Mouse (Mus musculus) B cell, adult 2 months (primary cell): ENCODE data around the gene Pcsk2.

Source experiments
- DNase-seq, 2 experiments: peaks; one replicate each; pipeline ENCODE4 v3.0.0; 2022

The Pcsk2 gene

GRCm38 (mm10) chr2:143646001-143646400 lies 100.0 kb downstream of the Pcsk2 start:
- DNase-seq = no peak

GRCm38 (mm10) chr2:143654621-143655020 lies 108.7 kb downstream of the Pcsk2 start:
- no peak for DNase-seq

GRCm38 (mm10) chr2:143656968-143657367 lies 111.0 kb downstream of the Pcsk2 start:
- no peak for DNase-seq

GRCm38 (mm10) chr2:143666785-143667184 lies 120.8 kb downstream of the Pcsk2 start:
- DNase-seq = no peak

GRCm38 (mm10) chr2:143677869-143678268 lies 131.9 kb downstream of the Pcsk2 start:
- DNase-seq = no peak

- DNase-seq = no peak
Measured at GRCm38 (mm10) chr2:143679513-143679912, 133.6 kb downstream of the Pcsk2 start.

GRCm38 (mm10) chr2:143681873-143682555 lies 136.1 kb downstream of the Pcsk2 start:
- no peak for DNase-seq

GRCm38 (mm10) chr2:143683513-143683912 lies 137.6 kb downstream of the Pcsk2 start:
- no peak for DNase-seq

GRCm38 (mm10) chr2:143691244-143691643 lies 145.3 kb downstream of the Pcsk2 start:
- no peak for DNase-seq

GRCm38 (mm10) chr2:143696026-143696557 lies 150.1 kb downstream of the Pcsk2 start:
- no peak for DNase-seq

- no peak for DNase-seq
Measured at GRCm38 (mm10) chr2:143696704-143697103, 150.7 kb downstream of the Pcsk2 start.

- DNase-seq = no peak
Measured at GRCm38 (mm10) chr2:143701141-143701540, 155.2 kb downstream of the Pcsk2 start.

- DNase-seq = no peak
Measured at GRCm38 (mm10) chr2:143702931-143703344, 157.0 kb downstream of the Pcsk2 start.

- no peak for DNase-seq
Measured at GRCm38 (mm10) chr2:143708205-143708604, 162.2 kb downstream of the Pcsk2 start.

- no peak for DNase-seq
Measured at GRCm38 (mm10) chr2:143709249-143709648, 163.3 kb downstream of the Pcsk2 start.

- no peak for DNase-seq
Measured at GRCm38 (mm10) chr2:143709979-143710378, 164.0 kb downstream of the Pcsk2 start.

GRCm38 (mm10) chr2:143711886-143712285 lies 165.9 kb downstream of the Pcsk2 start:
- DNase-seq = no peak

GRCm38 (mm10) chr2:143712901-143713300 lies 166.9 kb downstream of the Pcsk2 start:
- no peak for DNase-seq

- DNase-seq = no peak
Measured at GRCm38 (mm10) chr2:143713902-143714301, 167.9 kb downstream of the Pcsk2 start.

GRCm38 (mm10) chr2:143715110-143715509 lies 169.2 kb downstream of the Pcsk2 start:
- DNase-seq = no peak

- DNase-seq = no peak
Measured at GRCm38 (mm10) chr2:143723231-143723630, 177.3 kb downstream of the Pcsk2 start.

- DNase-seq = no peak
Measured at GRCm38 (mm10) chr2:143724101-143724500, 178.1 kb downstream of the Pcsk2 start.

GRCm38 (mm10) chr2:143724720-143725119 lies 178.8 kb downstream of the Pcsk2 start:
- DNase-seq = no peak

- DNase-seq = no peak
Measured at GRCm38 (mm10) chr2:143732501-143732900, 186.5 kb downstream of the Pcsk2 start.

GRCm38 (mm10) chr2:143735442-143735841 lies 189.5 kb downstream of the Pcsk2 start:
- DNase-seq = no peak
